ENCODE assay signal across 14 mouse cellular contexts in genomic region chr8:26811533-26812236, GRCm38 (mm10).
DNase-seq lines count a peak whose midpoint lies in the region; ATAC-seq and TF ChIP-seq lines count a peak whose summit lies in the region.
"Had no signal": no experiment of that assay in that cellular context is flagged by ENCODE, and none has a peak within 500 bp of the region (broad histone marks: within the 10 kb centered on the region; RNA-seq: fewer than 3 reads in every experiment).

No protein-coding gene starts in this region.

- H3K4me2 ChIP-seq in forebrain, postnatal 0 days (ENCODE audit: low read depth) = no peak overlapping the region
- H3K4me2 ChIP-seq in lung, embryonic 14.5 days = peak overlapping the region; percentile 31
- H3K4me2 ChIP-seq in midbrain, postnatal 0 days (ENCODE audit: low read depth, low read length, poor library complexity, severe bottlenecking) = no peak overlapping the region
- H3K4me2 ChIP-seq: hindbrain, embryonic 15.5 days; liver, embryonic 13.5 days; midbrain, embryonic 11.5 days had no signal

- 50% methylated on average over 12 of the region's 12 CpGs for WGBS in forebrain, postnatal 0 days
- 82% methylated on average over 12 of the region's 12 CpGs for WGBS in forebrain, embryonic 10.5 days
- WGBS in lung, embryonic 14.5 days = 58% methylated on average over 12 of the region's 12 CpGs
- WGBS in midbrain, postnatal 0 days = 81% methylated on average over 12 of the region's 12 CpGs

- peak; percentile 70 for DNase-seq in forebrain, postnatal 0 days
- no peak for DNase-seq in forebrain, embryonic 10.5 days (ENCODE audit: extremely low spot score, low spot score)
- peak; percentile 81 for DNase-seq in gastrocnemius, adult 2 months
- DNase-seq in lung, embryonic 14.5 days = peak; percentile 83
- DNase-seq in midbrain, postnatal 0 days (ENCODE audit: low spot score) = no peak
- no peak for DNase-seq in testis, postnatal 14 days (ENCODE audit: low spot score)
- DNase-seq: adrenal gland, adult 8-10 months; cerebellum, adult 11-12 months; kidney, postnatal 14 days; liver, embryonic 13.5 days had no signal

- H3K4me3 ChIP-seq in forebrain, postnatal 0 days (ENCODE audit: low read depth, low read length) = no peak overlapping the region
- no peak overlapping the region for H3K4me3 ChIP-seq in forebrain, embryonic 10.5 days
- H3K4me3 ChIP-seq in C2C12 (ENCODE audit: insufficient read depth, poor library complexity, severe bottlenecking) = no peak overlapping the region
- no peak overlapping the region for H3K4me3 ChIP-seq in gastrocnemius, adult 2 months
- no peak overlapping the region for H3K4me3 ChIP-seq in lung, embryonic 14.5 days (ENCODE audit: low read depth, low read length)
- H3K4me3 ChIP-seq in midbrain, postnatal 0 days (ENCODE audit: low read depth, low read length) = no peak overlapping the region
- H3K4me3 ChIP-seq: hindbrain, embryonic 15.5 days; liver, embryonic 13.5 days had no signal

- H3K36me3 ChIP-seq in forebrain, postnatal 0 days (ENCODE audit: insufficient read depth) = no peaks in the 10 kb centered on the region
- no peaks in the 10 kb centered on the region for H3K36me3 ChIP-seq in forebrain, embryonic 10.5 days (replicated peaks)
- no peaks in the 10 kb centered on the region for H3K36me3 ChIP-seq in C2C12 (ENCODE audit: control insufficient read depth, insufficient read depth)
- no peaks in the 10 kb centered on the region for H3K36me3 ChIP-seq in lung, embryonic 14.5 days (ENCODE audit: insufficient read depth)
- H3K36me3 ChIP-seq in midbrain, postnatal 0 days (ENCODE audit: insufficient read depth, low read length) = no peaks in the 10 kb centered on the region
- H3K36me3 ChIP-seq: hindbrain, embryonic 15.5 days; liver, embryonic 13.5 days had no signal

- H3K4me1 ChIP-seq in forebrain, postnatal 0 days (ENCODE audit: insufficient read depth) = peaks cover 14% of the 10 kb centered on the region; the same call in 1 of the 2 replicates
- peaks cover 42% of the 10 kb centered on the region for H3K4me1 ChIP-seq in forebrain, embryonic 10.5 days
- H3K4me1 ChIP-seq in lung, embryonic 14.5 days (ENCODE audit: insufficient read depth) = peaks cover 31% of the 10 kb centered on the region; the same call in 1 of the 2 replicates
- peaks cover 5% of the 10 kb centered on the region; the same call in 1 of the 2 replicates for H3K4me1 ChIP-seq in midbrain, postnatal 0 days (ENCODE audit: insufficient read depth, low read length)

- no peaks in the 10 kb centered on the region for H3K9me3 ChIP-seq in forebrain, postnatal 0 days (ENCODE audit: low read length)
- H3K9me3 ChIP-seq in forebrain, embryonic 10.5 days = no peaks in the 10 kb centered on the region
- H3K9me3 ChIP-seq in lung, embryonic 14.5 days (ENCODE audit: low read depth, low read length) = no peaks in the 10 kb centered on the region
- H3K9me3 ChIP-seq in midbrain, postnatal 0 days (ENCODE audit: low read length) = no peaks in the 10 kb centered on the region
- H3K9me3 ChIP-seq: hindbrain, embryonic 15.5 days; liver, embryonic 13.5 days had no signal

- TF ChIP-seq CTCF in forebrain, postnatal 0 days (IDR thresholded peaks at IDR 0.05; ENCODE audit: low read depth) = no peak
- TF ChIP-seq CTCF in C2C12 (IDR thresholded peaks at IDR 0.05; ENCODE audit: control insufficient read depth, insufficient read depth, insufficient read length) = no peak
- no peak for TF ChIP-seq CTCF in gastrocnemius, adult 2 months (IDR thresholded peaks at IDR 0.05)
- TF ChIP-seq CTCF in lung, embryonic 14.5 days (IDR thresholded peaks at IDR 0.05; ENCODE audit: low read depth) = no peak
- no peak for TF ChIP-seq CTCF in midbrain, postnatal 0 days (IDR thresholded peaks at IDR 0.05)

- no peaks in the 10 kb centered on the region for H3K79me3 ChIP-seq in C2C12 (ENCODE audit: low read depth)

- intact Hi-C loops in gastrocnemius, adult 2 months (cut with DNase I) = no loop called here

- H3K79me2 ChIP-seq in C2C12 (ENCODE audit: control insufficient read depth, insufficient read depth) = no peaks in the 10 kb centered on the region

- H3K27me3 ChIP-seq in forebrain, postnatal 0 days (ENCODE audit: insufficient read depth, low read length) = no peaks in the 10 kb centered on the region
- H3K27me3 ChIP-seq in forebrain, embryonic 10.5 days (ENCODE audit: poor library complexity, severe bottlenecking) = peaks cover 39% of the 10 kb centered on the region
- H3K27me3 ChIP-seq in C2C12 (ENCODE audit: control insufficient read depth, insufficient read depth, insufficient read length) = no peaks in the 10 kb centered on the region
- peaks cover 43% of the 10 kb centered on the region for H3K27me3 ChIP-seq in lung, embryonic 14.5 days (ENCODE audit: insufficient read depth, low read length)
- H3K27me3 ChIP-seq in midbrain, postnatal 0 days (ENCODE audit: insufficient read depth, low read length) = no peaks in the 10 kb centered on the region

- no peak overlapping the region for H3K27ac ChIP-seq in forebrain, postnatal 0 days (ENCODE audit: low read depth, low read length)
- H3K27ac ChIP-seq in forebrain, embryonic 10.5 days = no peak overlapping the region
- peak overlapping the region; percentile 70 for H3K27ac ChIP-seq in gastrocnemius, adult 2 months
- peak overlapping the region; percentile 32; the same call in 1 of the 2 replicates for H3K27ac ChIP-seq in lung, embryonic 14.5 days (ENCODE audit: low read depth)
- H3K27ac ChIP-seq in midbrain, postnatal 0 days (ENCODE audit: low read depth, low read length) = no peak overlapping the region
- H3K27ac ChIP-seq: hindbrain, embryonic 15.5 days; liver, embryonic 13.5 days had no signal

- ATAC-seq in forebrain, postnatal 0 days = peak; percentile 36; the same call in 1 of the 2 replicates
- ATAC-seq in lung, embryonic 14.5 days (ENCODE audit: insufficient read depth) = peak; percentile 13; the same call in 1 of the 2 replicates
- no peak for ATAC-seq in midbrain, postnatal 0 days (ENCODE audit: low FRiP score)
- ATAC-seq in inflammation-experienced regulatory T-cells, adult 6 months = no peak

- no peak overlapping the region for H3ac ChIP-seq in C2C12 (ENCODE audit: control insufficient read depth, insufficient read length, low read depth)

- H3K9ac ChIP-seq in forebrain, postnatal 0 days = no peak overlapping the region
- H3K9ac ChIP-seq in lung, embryonic 14.5 days = no peak overlapping the region
- H3K9ac ChIP-seq in midbrain, postnatal 0 days (replicated peaks; ENCODE audit: low read length, poor library complexity, severe bottlenecking) = no peak overlapping the region
- H3K9ac ChIP-seq: hindbrain, embryonic 15.5 days; liver, embryonic 13.5 days had no signal

TF ChIP-seq in C2C12, 6 proteins besides CTCF, POLR2A, EP300 and RAD21:
- TF ChIP-seq MYOG (IDR thresholded peaks at IDR 0.05; ENCODE audit: control insufficient read depth, extremely low read depth, insufficient read length) (no peak), CEBPB (IDR thresholded peaks at IDR 0.05; ENCODE audit: low read depth) (peak; percentile 41)

Comparison
In these comparisons a context has a peak if more than half of its experiments do, and no peak if none do; other contexts are left out.
1. DNase-seq: peak in forebrain, postnatal 0 days (single experiment), gastrocnemius, adult 2 months (single experiment) and lung, embryonic 14.5 days (single experiment); none in forebrain, embryonic 10.5 days (single experiment), midbrain, postnatal 0 days (single experiment) and testis, postnatal 14 days (single experiment).
2. ATAC-seq: peak in forebrain, postnatal 0 days (single experiment) and lung, embryonic 14.5 days (single experiment); none in midbrain, postnatal 0 days (single experiment) and inflammation-experienced regulatory T-cells, adult 6 months (single experiment).
3. H3K27ac ChIP-seq: peak in gastrocnemius, adult 2 months (single experiment) and lung, embryonic 14.5 days (single experiment); none in forebrain, postnatal 0 days (single experiment), forebrain, embryonic 10.5 days (single experiment) and midbrain, postnatal 0 days (single experiment).